Mouse (Mus musculus) spleen, adult 2 months (tissue): Measurements from ENCODE around the gene Gm9508. TPM values are rescaled to one million over a fixed set of nuclear protein-coding genes. Genes with fewer than 3 reads are reported as not detected.
"Not testable (repeated sequence)": the region's sequence is repeated elsewhere in the genome, so short reads cannot be mapped to it uniquely, and the experiment has no call there.

Experiments
- DNase-seq, 2 experiments: peaks; one replicate each; pipeline versions ENCODE4 v3.0.0 to v3.0.0-alpha.2; 2012 to 2021; ENCODE audit warnings: low spot score in 2 of 2, low read depth in 1 of 2
- H3K27ac ChIP-seq: fragments of 200-500 bp; 2 replicates; pipeline ENCODE4 v1.5.1; 2012; ENCODE audit warnings: low read length, inconsistent platforms; ENCODE audit not compliant: insufficient read depth
- H3K27me3 ChIP-seq: fragments of 200-500 bp; 2 replicates; pipeline ENCODE4 v1.6.1; 2012; ENCODE audit warnings: mild to moderate bottlenecking, moderate library complexity, low read length, inconsistent platforms; ENCODE audit not compliant: control insufficient read depth, insufficient read depth
- H3K36me3 ChIP-seq: fragments of 200-500 bp; 2 replicates; pipeline ENCODE4 v1.6.1; 2012; ENCODE audit warnings: mild to moderate bottlenecking, low read length, inconsistent platforms; ENCODE audit not compliant: control insufficient read depth, insufficient read depth
- H3K4me1 ChIP-seq: fragments of 200-500 bp; 2 replicates; pipeline ENCODE4 v1.6.1; 2011; ENCODE audit warnings: inconsistent platforms; ENCODE audit not compliant: control insufficient read depth, insufficient read depth, insufficient read length
- H3K4me3 ChIP-seq: fragments of 200-500 bp; 2 replicates; pipeline ENCODE4 v1.5.1; 2011; ENCODE audit warnings: mild to moderate bottlenecking, inconsistent platforms; ENCODE audit not compliant: insufficient read depth, insufficient read length; ENCODE audit errors: extremely low read depth
- CTCF ChIP-seq: fragments of 200-500 bp; IDR thresholded peaks from 2 replicates; pipeline ENCODE4 v1.5.1; 2011; ENCODE audit warnings: mild to moderate bottlenecking, inconsistent platforms; ENCODE audit not compliant: insufficient read depth, insufficient read length, insufficient replicate concordance; ENCODE audit errors: extremely low read depth
- POLR2A ChIP-seq: fragments of 200-500 bp; IDR thresholded peaks from 2 replicates; pipeline ENCODE4 v1.6.1; 2011; ENCODE audit warnings: low read depth, low read length, inconsistent platforms
- WGBS: fragments of 180-500 bp; shearing (Covaris S2); methylation state at CpG from one replicate; pipeline ENCODE4 v1.1.7; 2018; 5-methylcytosine and 5-hydroxymethylcytosine counted together
- polyA plus RNA-seq: library from polyadenylated mRNA; depleted of rRNA; stranded (reverse); fragments of >200 nt; gene quantifications from 2 replicates; pipeline ENCODE4 v1.2.3, GENCODE M21; 2012

The Gm9508 gene
- polyA plus RNA-seq, 1 experiment, result not detected

DNA sequence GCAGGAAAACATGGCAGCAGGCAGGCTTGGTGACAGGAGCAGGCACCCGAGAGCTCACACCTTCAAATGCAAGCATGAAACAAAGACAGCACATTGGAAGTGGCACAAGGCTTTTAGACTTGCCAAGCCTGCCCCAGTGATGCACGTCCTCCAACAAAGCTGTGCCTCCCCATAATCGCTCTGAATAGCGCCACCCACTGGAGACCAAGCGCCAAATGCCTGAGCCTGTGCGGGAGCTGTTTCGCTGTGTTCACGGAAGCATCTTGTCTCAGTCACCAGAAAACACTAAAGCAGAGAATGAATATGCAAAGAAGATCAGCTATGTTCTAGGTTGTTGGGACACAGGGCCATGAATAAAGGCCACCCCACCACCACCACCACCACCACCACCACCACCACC lies 27.8 kb upstream of the Gm9508 start:
- WGBS, result 78% methylated on average over 8 of the region's 8 CpGs
- TF ChIP-seq POLR2A, result no peak
- TF ChIP-seq CTCF, result no peak
- Histone ChIP-seq H3K27me3 (no peaks in the 10 kb centered on the region), H3K4me1 (no peaks in the 10 kb centered on the region), H3K27ac (no peak overlapping the region), H3K4me3 (no peak overlapping the region), H3K36me3 (no peaks in the 10 kb centered on the region)
- DNase-seq, result no peak

DNA sequence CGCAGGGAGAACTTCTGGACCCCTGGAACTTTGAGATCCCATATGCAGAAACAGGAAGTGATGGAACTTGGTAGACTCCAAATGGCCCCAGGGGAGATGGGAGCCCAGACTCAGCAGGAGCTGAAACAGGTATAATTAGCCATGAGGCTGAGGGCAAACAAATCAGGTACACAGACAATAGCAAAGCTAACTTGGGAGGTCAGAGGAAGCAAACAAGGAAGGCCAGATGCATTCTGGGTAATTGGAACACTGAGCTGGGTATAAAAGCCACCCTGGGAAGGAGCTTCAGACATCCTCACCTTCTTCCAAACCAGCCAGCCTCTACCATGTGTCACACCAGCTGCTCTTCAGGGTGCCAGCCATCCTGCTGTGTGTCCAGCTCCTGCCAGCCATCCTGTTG lies 23.3 kb upstream of the Gm9508 start, which contains the start of gene Krtap12-1:
Krtap12-1 (plus strand) TSS at position 301 of the 400 bp plus-strand sequence.
- not testable (repeated sequence) for DNase-seq, H3K4me1 ChIP-seq, H3K27me3 ChIP-seq, H3K27ac ChIP-seq, H3K4me3 ChIP-seq, H3K36me3 ChIP-seq
- 89% methylated on average over 1 of the region's 1 CpGs for WGBS

DNA sequence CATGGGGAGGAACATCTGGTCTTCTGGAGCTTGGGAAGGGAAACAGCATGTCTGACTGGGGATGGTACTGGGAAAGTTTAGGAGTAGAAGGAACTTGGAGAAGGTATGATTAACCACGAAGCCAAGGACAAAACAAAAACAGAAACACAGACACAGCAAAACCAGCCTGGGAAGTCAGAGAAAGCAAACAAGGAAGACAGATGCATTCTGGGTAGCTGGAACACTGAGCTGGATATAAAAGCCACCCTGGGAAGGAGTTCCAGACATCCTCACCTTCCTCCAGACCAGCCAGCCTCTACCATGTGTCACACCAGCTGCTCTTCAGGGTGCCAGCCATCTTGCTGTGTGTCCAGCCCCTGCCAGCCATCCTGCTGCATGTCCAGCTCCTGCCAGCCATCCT lies 18.5 kb upstream of the Gm9508 start, which contains the start of gene Gm10142:
Gm10142 (plus strand) TSS at position 301 of the 400 bp plus-strand sequence.
- H3K4me3 ChIP-seq, result no peak within 1 kb of the TSS
- 88% methylated on average over 1 of the region's 1 CpGs for WGBS
- TF ChIP-seq POLR2A, result no peak
- TF ChIP-seq CTCF, result no peak

DNA sequence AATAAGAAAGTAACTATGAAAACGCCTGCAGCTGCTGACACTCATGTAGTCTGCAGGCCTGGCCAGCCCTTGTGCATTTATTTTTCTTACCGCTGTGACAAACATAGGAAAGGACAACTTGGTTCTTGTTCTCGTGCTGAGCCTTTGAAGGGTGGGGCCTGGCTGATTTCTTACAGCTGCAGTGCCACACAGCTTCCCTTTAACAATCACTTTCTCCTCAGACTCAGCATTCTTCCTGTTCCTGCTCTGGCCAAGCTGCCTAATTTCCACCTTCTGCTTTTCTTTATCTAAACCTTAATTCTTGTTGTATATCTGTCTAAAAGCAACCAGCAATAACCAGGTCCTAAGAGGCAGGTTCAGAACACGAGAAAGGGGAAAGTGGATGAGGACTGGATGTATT lies 16.7 kb upstream of the Gm9508 start:
- H3K27me3 ChIP-seq, result no peaks in the 10 kb centered on the region
- H3K4me1 ChIP-seq, result peaks cover 8% of the 10 kb centered on the region
- H3K4me3 ChIP-seq, result no peak overlapping the region
- no peak overlapping the region for H3K27ac ChIP-seq
- WGBS, result 12% methylated on average over 4 of the region's 4 CpGs
- TF ChIP-seq POLR2A (no peak), CTCF (no peak)
- H3K36me3 ChIP-seq, result no peaks in the 10 kb centered on the region
- DNase-seq, result no peak

More for the DNA sequence above, 18.5 kb upstream of the Gm9508 start, which contains the start of gene Gm10142:
- no peaks in the 10 kb centered on the region for H3K27me3 ChIP-seq
- H3K36me3 ChIP-seq, result no peaks in the 10 kb centered on the region
- H3K4me1 ChIP-seq, result peaks cover 8% of the 10 kb centered on the region
- DNase-seq, result no peak
- H3K27ac ChIP-seq, result no peak within 1 kb of the TSS

DNA sequence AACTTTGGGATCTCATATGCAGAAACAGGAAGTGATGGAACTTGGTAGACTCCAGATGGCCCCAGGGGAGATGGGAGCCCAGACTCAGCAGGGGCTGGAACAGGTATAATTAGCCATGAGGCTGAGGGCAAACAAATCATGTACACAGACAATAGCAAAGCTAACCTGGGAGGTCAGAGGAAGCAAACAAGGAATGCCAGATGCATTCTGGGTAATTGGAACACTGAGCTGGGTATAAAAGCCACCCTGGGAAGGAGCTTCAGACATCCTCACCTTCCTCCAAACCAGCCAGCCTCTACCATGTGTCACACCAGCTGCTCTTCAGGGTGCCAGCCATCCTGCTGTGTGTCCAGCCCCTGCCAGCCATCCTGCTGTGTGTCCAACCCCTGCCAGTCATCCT lies 14.1 kb upstream of the Gm9508 start, which contains the start of gene Gm10024:
Gm10024 (plus strand) TSS at position 301 of the 400 bp plus-strand sequence.
- DNase-seq, H3K27ac ChIP-seq, H3K36me3 ChIP-seq, H3K27me3 ChIP-seq, H3K4me3 ChIP-seq, H3K4me1 ChIP-seq: not testable (repeated sequence)

DNA sequence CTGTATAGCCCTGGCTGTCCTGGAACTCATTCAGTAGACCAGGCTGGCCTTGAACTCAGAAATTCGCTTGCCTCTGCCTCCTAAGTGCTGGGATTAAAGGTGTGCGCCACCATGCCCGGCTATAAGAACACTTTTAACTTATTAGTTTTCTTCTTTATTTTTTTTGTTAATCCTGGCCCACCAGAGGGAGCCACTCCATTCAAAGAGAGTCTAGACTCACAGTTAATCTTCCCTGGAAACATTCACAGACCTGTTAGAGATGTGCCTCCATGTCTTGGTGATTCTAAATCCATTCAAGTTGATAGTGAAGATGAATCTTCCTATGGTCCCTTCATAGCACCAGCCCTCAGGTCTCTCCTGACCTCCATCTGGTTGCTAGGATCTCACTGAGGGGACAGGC lies 12.8 kb upstream of the Gm9508 start:
- Histone ChIP-seq H3K27ac (no peak overlapping the region), H3K4me3 (no peak overlapping the region), H3K36me3 (no peaks in the 10 kb centered on the region), H3K4me1 (peaks cover 8% of the 10 kb centered on the region), H3K27me3 (no peaks in the 10 kb centered on the region)
- no peak for DNase-seq
- no peak for TF ChIP-seq CTCF
- no peak for TF ChIP-seq POLR2A
- WGBS, result 77% methylated on average over 3 of the region's 3 CpGs

DNA sequence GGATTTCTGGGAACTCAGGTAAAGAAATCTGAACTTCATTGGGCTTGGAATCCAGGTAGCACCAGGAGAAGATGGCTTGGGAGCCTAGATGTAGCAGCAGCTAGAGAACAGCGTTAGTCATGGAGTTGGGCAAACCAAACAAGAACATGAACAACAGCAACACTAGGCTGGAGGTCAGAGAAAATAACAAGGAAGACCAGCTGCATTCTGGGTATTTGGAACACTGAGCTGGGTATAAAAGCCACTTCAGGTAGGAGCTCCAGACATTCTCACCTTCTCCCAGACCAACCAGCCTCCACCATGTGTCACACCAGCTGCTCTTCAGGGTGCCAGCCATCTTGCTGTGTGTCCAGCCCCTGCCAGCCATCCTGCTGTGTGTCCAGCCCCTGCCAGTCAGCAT lies 9.3 kb upstream of the Gm9508 start, which contains the start of gene Gm10272:
Gm10272 (plus strand) TSS at position 301 of the 400 bp plus-strand sequence.
- no peak within 1 kb of the TSS for H3K27ac ChIP-seq
- H3K27me3 ChIP-seq, result no peaks in the 10 kb centered on the region
- H3K4me1 ChIP-seq, result no peaks in the 10 kb centered on the region
- TF ChIP-seq POLR2A (no peak), CTCF (no peak)
- no peak for DNase-seq
- no peak within 1 kb of the TSS for H3K4me3 ChIP-seq
- 86% methylated on average over 1 of the region's 1 CpGs for WGBS
- H3K36me3 ChIP-seq, result no peaks in the 10 kb centered on the region

DNA sequence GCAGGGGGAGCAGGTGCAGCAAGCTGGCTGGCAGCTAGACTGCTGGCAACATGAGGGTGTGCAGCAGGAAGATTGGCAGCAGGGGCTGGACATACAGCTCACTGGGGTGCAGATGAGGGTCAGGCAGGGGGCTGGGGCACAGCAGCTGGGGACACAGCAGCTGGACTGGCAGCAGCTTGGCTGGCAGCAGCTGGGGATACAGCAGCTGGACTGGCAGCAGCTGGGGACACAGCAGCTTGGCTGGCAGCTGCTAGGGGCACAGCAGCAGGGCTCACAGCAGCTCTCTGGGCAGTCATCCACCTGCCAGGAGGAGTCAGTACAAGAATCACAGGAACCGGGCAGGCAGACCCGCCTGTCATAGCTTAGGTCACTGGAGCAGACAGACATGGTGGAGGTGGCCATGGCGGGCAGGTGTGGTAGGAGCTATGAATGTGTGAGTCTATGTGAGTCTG lies 6.7 kb downstream of the Gm9508 start, which contains the start of gene Gm19402:
Gm19402 (minus strand) TSS at position 402 of the 452 bp plus-strand sequence.
- DNase-seq, H3K27ac ChIP-seq, H3K36me3 ChIP-seq, H3K4me3 ChIP-seq, H3K4me1 ChIP-seq, H3K27me3 ChIP-seq: not testable (repeated sequence)
- 52% methylated on average over 3 of the region's 3 CpGs for WGBS
